Mouse (Mus musculus) kidney, adult 2 months (tissue): ENCODE results near the gene Ccdc144b. TPM values are rescaled to one million over a fixed set of nuclear protein-coding genes. Genes with fewer than 3 reads are reported as not detected.
A peak's percentile ranks its signal among the peaks of the same experiment; 100 is the strongest.

ENCODE experiments used
- DNase-seq: peaks from one replicate; pipeline ENCODE4 v3.0.0; 2021
- H3K27ac ChIP-seq: fragments of 200-500 bp; 2 replicates; pipeline ENCODE4 v1.5.1; 2012; ENCODE audit warnings: low read depth, low read length, control low read depth, inconsistent platforms; ENCODE audit not compliant: insufficient read depth
- H3K27me3 ChIP-seq: fragments of 200-500 bp; replicated peaks from 2 replicates; pipeline ENCODE4 v1.6.1; 2012; ENCODE audit warnings: mild to moderate bottlenecking, moderate library complexity, low read length, inconsistent platforms; ENCODE audit not compliant: control insufficient read depth, insufficient read depth
- H3K36me3 ChIP-seq: fragments of 200-500 bp; 2 replicates; pipeline ENCODE4 v1.6.1; 2012; ENCODE audit warnings: mild to moderate bottlenecking, moderate library complexity, low read length, inconsistent platforms; ENCODE audit not compliant: control insufficient read depth, insufficient read depth
- H3K4me1 ChIP-seq: fragments of 200-500 bp; 2 replicates; pipeline ENCODE4 v1.6.1; 2011; ENCODE audit warnings: low read length; ENCODE audit not compliant: control insufficient read depth, insufficient read depth
- H3K4me3 ChIP-seq: fragments of 200-500 bp; 2 replicates; pipeline ENCODE4 v1.5.1; 2011; ENCODE audit warnings: mild to moderate bottlenecking, low read depth, low read length, control low read depth; ENCODE audit not compliant: insufficient read depth
- CTCF ChIP-seq: fragments of 200-500 bp; conservative IDR thresholded peaks from 2 replicates; pipeline ENCODE4 v1.5.1; 2011; ENCODE audit warnings: low read depth, mild to moderate bottlenecking, control low read depth, low read length, moderate library complexity, mixed read lengths; ENCODE audit not compliant: insufficient read depth, insufficient read length
- POLR2A ChIP-seq: fragments of 200-500 bp; IDR thresholded peaks from one replicate; pipeline ENCODE4 v1.6.1; 2011; ENCODE audit warnings: low read depth, low read length, control low read depth
- WGBS: fragments of 180-500 bp; shearing (Covaris S2); methylation state at CpG from one replicate; pipeline ENCODE4 v1.1.7; 2018; 5-methylcytosine and 5-hydroxymethylcytosine counted together
- polyA plus RNA-seq: library from polyadenylated mRNA; depleted of rRNA; stranded (reverse); fragments of >200 nt; gene quantifications from 2 replicates; pipeline ENCODE4 v1.2.3, GENCODE M21; 2012

Gene Ccdc144b
- polyA plus RNA-seq, 1 experiment: 0.05 TPM

GRCm38 (mm10) chr3:35994552-35995531, 58.5 kb downstream of the Ccdc144b start:
- no peaks in the 10 kb centered on the region for H3K4me1 ChIP-seq
- TF ChIP-seq POLR2A: no peak
- no peak for TF ChIP-seq CTCF

DNA sequence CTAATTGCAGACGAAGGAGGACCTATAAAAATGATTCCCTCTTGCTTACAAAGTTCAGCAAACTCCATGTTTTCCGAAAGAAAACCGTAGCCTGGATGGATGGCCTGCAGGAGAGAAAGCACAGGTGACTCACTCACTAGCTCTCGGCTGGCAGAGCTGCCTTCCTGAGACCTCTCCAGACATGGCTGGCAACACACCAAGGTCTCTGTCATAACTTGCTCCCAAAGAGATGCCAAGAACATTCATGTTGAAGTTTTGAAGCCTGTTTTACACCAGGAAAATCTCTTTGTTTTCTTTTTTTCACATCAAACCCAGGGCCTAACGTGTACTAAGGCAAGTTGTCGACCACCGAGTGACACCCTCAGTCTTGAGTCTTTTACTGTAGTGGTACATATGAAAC, 62.6 kb downstream of the Ccdc144b start:
- Histone ChIP-seq H3K36me3 (peaks cover 8% of the 10 kb centered on the region), H3K27me3 (no peaks in the 10 kb centered on the region), H3K27ac (no peak overlapping the region), H3K4me1 (no peaks in the 10 kb centered on the region), H3K4me3 (no peak overlapping the region)
- 94% methylated on average over 7 of the region's 7 CpGs for WGBS
- TF ChIP-seq CTCF: no peak
- TF ChIP-seq POLR2A: no peak
- no peak for DNase-seq

More at GRCm38 (mm10) chr3:35994552-35995531, 58.5 kb downstream of the Ccdc144b start:
- Histone ChIP-seq H3K27me3 (no peaks in the 10 kb centered on the region), H3K4me3 (no peak overlapping the region), H3K27ac (no peak overlapping the region), H3K36me3 (peaks cover 4% of the 10 kb centered on the region; the same call in 1 of the 2 replicates)
- no peak for DNase-seq
- WGBS: 63% methylated on average over 11 of the region's 11 CpGs

DNA sequence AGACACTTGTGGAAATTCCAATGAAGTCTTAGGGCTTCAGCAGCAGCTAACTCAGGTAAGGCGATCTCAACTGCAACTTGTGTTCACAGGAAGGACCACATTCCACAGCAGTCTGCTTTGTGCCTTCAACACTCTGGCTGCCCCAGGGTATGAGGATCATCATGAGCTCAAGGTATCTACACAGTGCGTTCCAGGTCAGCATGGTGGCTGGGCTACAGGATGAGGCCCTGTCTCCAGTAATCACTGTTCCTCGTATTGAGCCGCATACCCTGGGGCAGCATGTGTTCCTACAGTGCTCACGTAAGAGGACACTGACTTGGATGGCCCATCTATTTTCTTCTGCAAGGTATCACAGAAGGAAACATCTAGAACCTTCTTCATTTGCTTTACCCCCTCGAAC, 65.3 kb downstream of the Ccdc144b start:
- 92% methylated on average over 6 of the region's 6 CpGs for WGBS
- no peak for TF ChIP-seq POLR2A
- no peak for TF ChIP-seq CTCF
- Histone ChIP-seq H3K27me3 (no peaks in the 10 kb centered on the region), H3K27ac (no peak overlapping the region), H3K4me3 (no peak overlapping the region), H3K36me3 (peaks cover 7% of the 10 kb centered on the region), H3K4me1 (no peaks in the 10 kb centered on the region)
- no peak for DNase-seq

GRCm38 (mm10) chr3:35986266-35986665, 67.1 kb downstream of the Ccdc144b start:
- DNase-seq: no peak
- H3K4me3 ChIP-seq: no peak overlapping the region
- WGBS: 88% methylated on average over 6 of the region's 6 CpGs
- no peaks in the 10 kb centered on the region for H3K4me1 ChIP-seq
- peaks cover 9% of the 10 kb centered on the region for H3K36me3 ChIP-seq
- H3K27me3 ChIP-seq: no peaks in the 10 kb centered on the region
- TF ChIP-seq CTCF: no peak
- TF ChIP-seq POLR2A: no peak
- no peak overlapping the region for H3K27ac ChIP-seq

GRCm38 (mm10) chr3:35973551-35973950, 79.8 kb downstream of the Ccdc144b start:
- Histone ChIP-seq H3K27me3 (no peaks in the 10 kb centered on the region), H3K4me1 (no peaks in the 10 kb centered on the region; the same call in 1 of the 2 replicates), H3K36me3 (peaks cover 2% of the 10 kb centered on the region; the same call in 1 of the 2 replicates), H3K27ac (no peak overlapping the region), H3K4me3 (no peak overlapping the region)
- DNase-seq: peak; percentile 54
- peak; percentile 75 for TF ChIP-seq CTCF
- no peak for TF ChIP-seq POLR2A
- WGBS: 58% methylated on average over 7 of the region's 7 CpGs

- no peak overlapping the region for H3K27ac ChIP-seq
- 82% methylated on average over 4 of the region's 4 CpGs for WGBS
- H3K4me3 ChIP-seq: no peak overlapping the region
- TF ChIP-seq CTCF: peak; percentile 35
- TF ChIP-seq POLR2A: no peak
- H3K27me3 ChIP-seq: no peaks in the 10 kb centered on the region
- DNase-seq: peak; percentile 28
- H3K36me3 ChIP-seq: peaks cover 3% of the 10 kb centered on the region; the same call in 1 of the 2 replicates
- no peaks in the 10 kb centered on the region; the same call in 1 of the 2 replicates for H3K4me1 ChIP-seq
Measured at GRCm38 (mm10) chr3:35972985-35973384, 80.4 kb downstream of the Ccdc144b start.

- no peaks in the 10 kb centered on the region; the same call in 1 of the 2 replicates for H3K4me1 ChIP-seq
- H3K27me3 ChIP-seq: no peaks in the 10 kb centered on the region
- H3K4me3 ChIP-seq: no peak overlapping the region
- TF ChIP-seq CTCF: no peak
- no peak for TF ChIP-seq POLR2A
- no peak for DNase-seq
- 83% methylated on average over 12 of the region's 12 CpGs for WGBS
- H3K36me3 ChIP-seq: peaks cover 1% of the 10 kb centered on the region
- peak overlapping the region; percentile 79; the same call in 1 of the 2 replicates for H3K27ac ChIP-seq
Measured at GRCm38 (mm10) chr3:35971149-35971548, 82.2 kb downstream of the Ccdc144b start.
